Mouse (Mus musculus) NIH3T3 (cell line): ENCODE data around the gene En2.

Experiments used
- DNase-seq: peaks from one replicate; pipeline ENCODE4 v3.0.0-alpha.2; 2012; ENCODE audit warnings: low read depth

En2 gene

DNA sequence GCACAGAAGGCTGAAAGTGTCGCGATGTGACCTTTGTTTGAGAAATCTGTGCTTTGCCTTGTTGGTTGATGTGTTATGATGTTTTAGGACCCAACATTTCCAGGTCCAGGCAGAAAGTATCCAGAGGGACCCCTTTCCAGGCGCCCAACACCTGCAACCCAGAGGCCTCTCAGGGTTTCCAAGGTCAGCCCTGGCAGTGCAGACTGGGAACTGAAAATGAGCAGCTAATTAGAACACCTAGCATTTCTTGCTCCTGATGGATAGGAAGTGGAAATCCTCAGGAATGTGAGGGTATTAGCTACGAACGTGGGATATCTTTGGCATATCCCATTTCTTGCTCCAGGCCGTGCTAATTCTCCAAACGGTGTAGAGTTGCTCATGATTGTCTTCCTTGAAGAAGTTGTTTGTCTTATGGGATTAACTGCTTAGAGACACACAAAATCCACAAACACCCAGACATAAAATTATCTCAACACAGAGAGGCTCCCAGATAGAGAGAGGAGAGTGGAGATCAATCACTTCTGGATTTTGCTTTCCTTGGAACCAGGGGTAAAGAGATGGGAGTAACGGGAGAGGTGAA, 5.5 kb upstream of the En2 start:
- DNase-seq, result no peak

DNA sequence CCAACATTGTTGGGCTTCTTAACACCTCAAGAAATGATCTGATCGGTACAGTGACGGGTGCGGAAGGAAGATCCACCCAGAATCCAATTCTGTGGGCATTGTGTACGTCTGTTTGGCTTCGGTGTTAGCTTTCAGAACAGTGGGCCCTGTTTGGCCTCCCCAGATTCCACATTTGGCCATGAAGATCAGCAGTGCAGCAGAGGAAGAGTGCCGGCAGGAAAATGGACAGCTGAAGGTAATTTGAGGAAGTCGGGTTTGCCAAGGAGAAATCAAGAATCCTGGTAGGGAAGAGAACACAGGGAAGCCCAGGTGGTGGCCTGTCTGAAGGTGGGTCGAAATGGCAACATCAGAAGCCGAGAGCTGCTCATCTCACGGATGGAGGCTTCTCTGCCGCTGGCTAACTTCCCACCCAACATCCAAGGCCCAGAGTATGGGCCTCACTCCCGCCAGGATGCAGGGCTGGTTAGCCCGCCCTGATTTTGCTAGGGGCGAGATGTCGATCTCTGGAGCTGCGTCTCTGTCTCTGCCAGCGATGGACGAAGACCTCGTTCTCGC, 4.0 kb upstream of the En2 start:
- no peak for DNase-seq

GRCm38 (mm10) chr5:28161938-28162402, 3.5 kb upstream of the En2 start:
- DNase-seq, result no peak

- no peak for DNase-seq
These were observed 1.6 kb upstream of the En2 start for GRCm38 (mm10) chr5:28163926-28164325.

GRCm38 (mm10) chr5:28166256-28167231, 1.1 kb downstream of the En2 start:
- DNase-seq, result no peak

GRCm38 (mm10) chr5:28167611-28168252, 2.2 kb downstream of the En2 start:
- DNase-seq, result no peak

- DNase-seq, result no peak
These were observed 3.0 kb downstream of the En2 start for GRCm38 (mm10) chr5:28168253-28169165.

DNA sequence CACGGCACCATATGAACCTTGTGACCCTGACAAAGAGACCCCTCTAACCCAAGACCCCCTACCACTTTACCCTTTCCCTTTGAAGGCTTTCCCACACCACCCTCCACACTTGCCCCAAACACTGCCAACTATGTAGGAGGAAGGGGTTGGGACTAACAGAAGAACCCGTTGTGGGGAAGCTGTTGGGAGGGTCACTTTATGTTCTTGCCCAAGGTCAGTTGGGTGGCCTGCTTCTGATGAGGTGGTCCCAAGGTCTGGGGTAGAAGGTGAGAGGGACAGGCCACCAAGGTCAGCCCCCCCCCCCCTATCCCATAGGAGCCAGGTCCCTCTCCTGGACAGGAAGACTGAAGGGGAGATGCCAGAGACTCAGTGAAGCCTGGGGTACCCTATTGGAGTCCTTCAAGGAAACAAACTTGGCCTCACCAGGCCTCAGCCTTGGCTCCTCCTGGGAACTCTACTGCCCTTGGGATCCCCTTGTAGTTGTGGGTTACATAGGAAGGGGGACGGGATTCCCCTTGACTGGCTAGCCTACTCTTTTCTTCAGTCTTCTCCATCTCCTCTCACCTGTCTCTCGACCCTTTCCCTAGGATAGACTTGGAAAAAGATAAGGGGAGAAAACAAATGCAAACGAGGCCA, 3.8 kb downstream of the En2 start:
- no peak for DNase-seq

DNA sequence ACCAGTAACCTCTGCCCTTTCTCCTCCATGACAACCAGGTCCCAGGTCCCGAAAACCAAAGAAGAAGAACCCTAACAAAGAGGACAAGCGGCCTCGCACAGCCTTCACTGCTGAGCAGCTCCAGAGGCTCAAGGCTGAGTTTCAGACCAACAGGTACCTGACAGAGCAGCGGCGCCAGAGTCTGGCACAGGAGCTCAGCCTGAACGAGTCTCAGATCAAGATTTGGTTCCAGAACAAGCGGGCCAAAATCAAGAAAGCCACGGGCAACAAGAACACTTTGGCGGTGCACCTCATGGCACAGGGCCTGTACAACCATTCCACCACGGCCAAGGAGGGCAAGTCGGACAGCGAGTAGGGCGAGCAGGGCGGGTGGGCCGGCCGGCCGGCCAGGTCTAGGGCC, 4.6 kb downstream of the En2 start:
- DNase-seq, result no peak

GRCm38 (mm10) chr5:28170892-28171291, 5.4 kb downstream of the En2 start:
- no peak for DNase-seq

DNA sequence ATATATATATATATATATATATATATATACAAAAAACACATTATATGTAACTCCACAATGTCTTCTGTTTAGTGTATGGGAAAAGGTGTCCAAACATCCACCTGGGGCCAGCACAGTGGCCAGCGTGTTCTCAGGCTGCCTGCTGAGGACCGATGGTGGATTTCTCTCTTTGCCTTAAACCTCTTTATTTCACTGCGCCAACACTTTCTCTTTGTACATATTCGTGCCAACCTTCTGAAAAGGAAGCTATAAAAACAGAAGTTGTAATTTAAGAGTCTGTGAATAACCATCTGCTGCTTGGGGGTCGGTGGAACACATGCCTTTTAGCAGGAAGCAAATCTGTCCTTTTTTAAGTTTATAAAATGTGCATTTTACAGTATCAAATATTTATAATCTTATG, 6.2 kb downstream of the En2 start:
- DNase-seq, result no peak

DNA sequence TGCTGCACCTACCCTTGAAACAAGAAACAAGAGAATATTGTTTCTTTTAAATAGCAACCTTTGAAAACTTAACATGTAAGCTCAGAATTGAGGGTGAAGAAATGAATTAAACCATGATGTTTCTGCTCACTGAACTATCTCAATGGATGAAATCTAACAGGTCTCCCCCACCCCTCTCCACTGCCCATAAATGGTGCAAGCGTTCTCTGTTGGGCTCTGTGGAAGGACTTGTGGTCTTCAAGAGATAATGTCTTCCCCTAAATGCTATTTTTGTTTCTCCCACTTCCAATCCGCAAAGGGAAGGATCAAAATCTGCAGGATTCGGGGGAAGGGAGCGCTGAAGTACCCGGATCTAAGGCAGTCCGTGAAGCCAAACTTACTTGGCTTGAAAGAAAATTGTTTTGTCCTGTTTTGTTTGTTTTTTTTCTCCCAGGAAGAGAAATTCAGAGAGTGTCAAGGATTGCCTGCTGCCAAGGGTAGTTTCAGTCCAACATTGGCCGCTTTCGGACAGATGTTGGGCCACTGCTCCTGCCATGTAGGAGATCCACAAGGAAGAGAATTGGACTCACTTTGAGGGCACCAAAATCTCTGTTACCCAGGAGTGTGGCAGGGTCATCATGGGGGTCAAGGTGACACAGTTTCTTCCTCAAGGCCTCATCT, 6.9 kb downstream of the En2 start:
- DNase-seq, result no peak

GRCm38 (mm10) chr5:28172921-28173670, 7.6 kb downstream of the En2 start:
- no peak for DNase-seq

GRCm38 (mm10) chr5:28173674-28174073, 8.2 kb downstream of the En2 start:
- no peak for DNase-seq

DNA sequence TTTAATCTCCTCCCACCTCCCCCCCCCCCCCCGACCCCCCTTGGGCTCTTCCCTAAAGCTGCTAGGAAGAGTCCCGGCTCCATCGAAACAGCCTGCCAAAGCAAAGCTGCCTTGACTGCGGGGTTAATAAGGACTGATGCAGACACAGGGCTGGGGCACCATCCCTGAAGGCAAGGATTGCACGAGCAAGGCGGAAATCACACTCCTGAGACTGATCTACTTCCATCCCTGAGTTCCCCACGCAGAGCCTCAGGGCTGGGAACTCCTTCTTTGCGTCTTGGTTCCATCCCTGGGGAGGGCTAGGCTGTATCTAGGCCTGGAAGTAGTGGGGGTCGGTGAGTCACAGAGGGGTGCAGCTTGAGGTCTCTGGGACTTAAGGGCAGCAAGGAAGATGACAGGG, 8.6 kb downstream of the En2 start:
- no peak for DNase-seq

DNA sequence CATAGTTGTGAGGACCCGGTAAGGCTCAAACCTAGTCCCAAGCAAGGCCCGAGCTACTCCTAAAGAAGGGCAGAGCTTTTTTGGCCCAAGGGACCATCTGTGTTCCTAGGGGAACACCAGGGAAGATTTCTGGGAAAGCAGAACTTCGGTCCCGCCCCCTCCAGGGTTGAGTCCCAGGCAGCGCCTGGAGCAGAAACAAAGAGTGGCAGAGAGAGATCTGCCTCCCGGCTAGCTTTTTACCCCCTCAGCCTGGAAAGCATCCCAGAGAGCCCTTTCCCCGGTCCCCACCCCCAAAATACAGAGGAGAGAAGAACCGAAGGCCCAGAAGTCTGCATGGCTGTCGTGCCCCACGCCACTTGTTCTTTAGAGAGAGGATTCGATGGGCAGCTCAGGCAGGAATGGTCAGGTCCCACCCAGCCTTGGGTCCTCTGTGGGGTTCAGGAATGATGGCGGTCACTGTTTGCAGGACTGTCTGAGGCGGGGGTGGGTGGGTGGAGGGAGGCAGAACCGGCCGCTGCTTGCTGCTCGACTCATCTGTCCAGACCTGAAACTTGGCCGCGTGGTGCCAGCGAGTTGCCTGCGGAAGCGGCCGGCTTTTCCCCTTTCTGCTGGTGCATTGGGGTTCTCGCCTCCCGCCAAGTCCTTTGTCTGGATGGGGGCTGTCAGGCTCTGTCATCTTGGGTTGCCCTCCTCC, 9.5 kb downstream of the En2 start:
- DNase-seq, result peak; percentile 5

DNA sequence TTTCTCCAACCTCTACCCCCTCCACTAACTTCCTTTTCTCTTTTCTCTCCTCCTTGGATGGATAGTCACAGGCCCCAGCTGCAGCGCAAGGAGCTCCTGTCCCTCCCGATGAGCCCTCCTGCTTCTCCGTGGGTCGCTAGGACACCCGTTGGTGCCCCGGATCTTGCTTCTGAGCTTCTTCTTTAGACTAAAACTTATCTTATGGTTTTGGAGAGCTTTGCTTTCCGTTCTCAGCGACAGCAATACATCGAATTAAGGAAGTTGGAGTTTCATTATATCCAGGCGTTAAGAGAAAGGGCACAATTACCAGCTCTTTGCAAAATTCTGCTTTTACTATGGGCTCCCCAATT, 10.1 kb downstream of the En2 start:
- DNase-seq, result no peak

- no peak for DNase-seq
These were observed 10.5 kb downstream of the En2 start for GRCm38 (mm10) chr5:28176023-28176422.

- DNase-seq, result no peak
These were observed 11.1 kb downstream of the En2 start for GRCm38 (mm10) chr5:28176585-28176984.
